Mouse (Mus musculus) v-Abl transformed pro-B cells (cell line): ENCODE measurements around the gene Eif4a2.
"Not testable (repeated sequence)": the region's sequence is repeated elsewhere in the genome, so short reads cannot be mapped to it uniquely, and the experiment has no call there.

Experiments
- in situ Hi-C, 2 experiments: fragments of 400-800 bp; cut with MboI; formaldehyde crosslinking; loops; one replicate each; pipeline ENCODE4 v1.15.1; 2025; ENCODE audit not compliant: unreplicated experiment in 2 of 2

Eif4a2 gene

DNA sequence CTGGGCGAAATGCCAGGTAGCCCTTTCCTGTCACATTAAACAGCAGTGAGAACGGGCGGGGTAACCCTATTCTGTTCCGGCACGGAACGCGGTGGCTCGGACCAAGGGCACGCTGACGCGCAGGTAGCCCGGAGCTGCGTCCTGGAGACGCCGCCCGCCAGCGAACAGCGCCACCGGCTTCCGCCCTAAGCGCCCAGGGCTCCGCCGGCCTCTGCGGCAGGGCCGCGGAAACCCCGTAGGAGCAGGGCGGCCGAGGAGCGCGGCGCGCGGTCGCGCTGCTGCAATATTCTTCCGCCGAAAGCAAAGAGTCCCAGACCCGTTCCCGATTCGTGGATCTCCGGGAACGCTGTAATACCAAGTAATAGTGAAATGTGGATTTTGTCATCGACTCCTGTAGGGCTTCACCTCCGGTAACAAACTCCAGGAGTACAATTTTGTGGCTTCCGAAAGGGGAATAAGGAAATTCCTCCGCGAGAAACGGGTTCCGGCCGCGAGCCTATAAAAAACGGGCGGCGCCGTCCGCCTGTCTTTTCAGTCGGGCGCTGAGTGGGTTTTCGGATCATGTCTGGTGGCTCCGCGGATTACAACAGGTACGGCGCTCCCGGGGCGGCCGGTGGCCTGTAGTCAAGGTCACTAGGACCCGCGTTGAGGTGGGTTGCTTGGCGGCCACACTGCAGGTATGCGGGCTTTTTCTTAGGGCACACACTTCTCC is at the start of gene Eif4a2:
Gene Eif4a2 (plus strand): TSS at position 214 of the 712 bp plus-strand sequence.
- in situ Hi-C loops: no loop called here

DNA sequence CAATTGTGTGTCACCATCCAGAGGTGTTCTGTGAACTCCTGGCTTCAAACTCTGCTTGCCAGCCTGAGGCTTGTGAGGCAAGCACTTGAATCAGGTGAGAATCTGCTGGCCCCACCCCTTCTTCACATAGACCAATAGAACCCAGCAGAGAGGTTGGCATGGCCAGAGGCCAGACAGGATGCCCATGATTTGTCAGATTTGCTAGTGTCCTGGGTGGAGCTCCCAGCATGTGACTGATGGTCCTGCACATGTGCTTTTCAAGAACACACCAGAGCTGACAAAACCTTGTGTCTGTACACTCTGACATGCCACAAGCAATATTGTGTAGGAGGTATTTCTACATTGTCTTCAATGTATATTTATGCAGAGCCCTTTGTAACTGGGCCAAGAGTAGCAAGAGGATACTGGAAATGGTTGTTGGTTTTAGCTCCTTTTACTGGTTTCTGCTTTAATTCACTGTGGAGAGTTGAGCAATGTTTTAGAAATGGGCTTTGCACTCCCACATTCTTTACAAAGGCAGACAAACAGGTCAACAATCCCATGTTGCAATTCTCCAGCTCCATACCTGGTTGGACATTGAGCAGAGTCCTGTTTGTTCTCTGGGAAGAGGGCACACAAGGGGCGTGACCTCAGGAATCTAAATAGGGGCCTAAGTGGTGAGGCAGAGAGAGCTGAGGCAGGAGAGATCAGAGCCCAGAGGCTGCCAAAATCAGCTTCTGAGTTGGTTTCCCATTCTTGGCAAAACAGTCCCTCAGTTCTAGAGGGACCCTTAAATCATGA is 49.4 kb upstream of the Eif4a2 start, which contains the start of gene Kng1:
Gene Kng1 (plus strand): TSS at position 198 of the 780 bp plus-strand sequence.
- in situ Hi-C loops: not testable (repeated sequence)

DNA sequence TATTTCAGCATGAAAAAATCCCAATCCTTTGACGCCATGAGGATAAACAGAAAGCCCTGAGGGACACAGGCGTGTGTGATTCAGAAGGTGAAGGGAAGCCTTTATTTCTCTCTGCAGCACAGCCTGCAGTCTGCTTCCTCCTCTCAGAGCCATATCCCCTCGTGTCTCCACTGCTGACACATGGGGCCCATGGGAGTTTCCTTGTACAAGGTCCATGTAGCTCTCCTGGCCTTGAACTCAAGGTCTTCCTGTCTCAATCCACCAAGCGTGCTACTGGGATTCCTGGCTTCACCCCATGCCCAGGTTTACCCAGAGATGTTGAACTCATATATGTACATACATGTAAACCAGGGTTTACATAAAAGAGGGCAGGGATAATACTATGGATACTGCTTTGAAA is 47.6 kb upstream of the Eif4a2 start:
- in situ Hi-C loops: not testable (repeated sequence)

DNA sequence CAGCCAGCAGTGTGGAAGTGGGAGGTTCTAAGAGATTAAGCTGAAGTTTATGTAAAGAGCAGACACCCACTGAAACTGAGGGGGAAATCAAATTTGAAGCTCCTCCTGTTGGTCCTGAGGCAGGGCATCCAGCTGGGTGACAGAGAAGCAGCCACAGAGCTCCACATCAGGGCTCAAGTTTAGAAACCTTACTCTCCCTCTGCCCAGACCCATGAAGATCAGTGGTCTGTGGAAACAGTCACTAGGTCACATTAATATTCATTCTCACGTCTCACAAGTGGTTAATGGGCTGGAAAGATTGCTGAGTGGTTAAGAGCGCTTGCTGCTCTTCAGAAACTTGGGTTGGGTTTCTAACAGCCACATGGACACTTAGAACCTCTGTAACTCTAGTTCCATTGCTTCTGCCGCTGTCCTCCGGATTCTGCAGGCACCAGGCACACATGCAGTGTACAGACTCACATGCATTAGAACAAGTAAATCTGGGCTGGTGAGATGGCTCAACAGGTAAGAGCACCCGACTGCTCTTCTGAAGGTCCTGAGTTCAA is 46.4 kb upstream of the Eif4a2 start:
- in situ Hi-C loops: not testable (repeated sequence)

DNA sequence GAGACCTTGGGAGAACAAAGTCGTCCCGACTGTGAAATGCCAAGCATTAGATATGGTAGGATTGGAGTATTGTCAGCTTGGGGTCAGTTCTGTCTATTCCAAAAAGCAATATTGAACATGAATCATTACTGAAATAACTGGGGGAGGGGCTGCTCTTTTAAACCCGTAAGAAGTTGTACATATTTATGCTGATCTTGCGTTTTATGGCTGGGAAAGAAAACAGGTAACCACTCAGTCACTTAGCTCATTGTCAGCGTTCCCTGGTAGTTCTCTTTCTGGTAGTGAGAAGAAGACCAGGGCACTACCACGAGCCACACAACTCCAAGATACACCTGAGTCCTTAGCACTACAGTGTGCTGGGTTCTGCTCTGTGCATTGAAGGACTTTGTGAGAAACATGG is 29.7 kb upstream of the Eif4a2 start:
- in situ Hi-C loops: loop anchor here in 1 of 2 experiments (25.0 kb wide), 1 partner anchor 560 kb away; no protein-coding TSS in a partner anchor

DNA sequence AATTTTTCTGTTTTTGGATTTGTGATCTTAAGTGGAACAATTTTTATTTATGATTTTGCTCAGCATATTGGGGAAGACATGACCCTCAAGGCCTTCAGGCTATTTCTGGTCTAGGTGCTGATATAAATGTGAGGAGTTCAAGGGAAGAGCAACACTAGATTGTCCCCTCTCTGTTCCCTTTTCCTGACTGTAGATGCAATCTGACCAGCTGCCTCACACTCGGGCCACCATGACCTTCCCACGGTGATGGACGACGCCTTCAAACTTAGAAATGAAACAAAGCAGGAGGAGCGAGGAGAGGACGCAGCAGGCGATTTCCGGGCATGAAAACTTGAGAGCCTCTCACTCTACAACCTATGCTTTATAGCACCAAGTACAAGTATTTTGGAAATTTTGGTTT is 20.1 kb upstream of the Eif4a2 start:
- in situ Hi-C loops: loop anchor here (5.0 to 25.0 kb wide), 4 partner anchors 458 to 810 kb away; partner anchors contain the start of gene Sst (in 1 of the 2)

DNA sequence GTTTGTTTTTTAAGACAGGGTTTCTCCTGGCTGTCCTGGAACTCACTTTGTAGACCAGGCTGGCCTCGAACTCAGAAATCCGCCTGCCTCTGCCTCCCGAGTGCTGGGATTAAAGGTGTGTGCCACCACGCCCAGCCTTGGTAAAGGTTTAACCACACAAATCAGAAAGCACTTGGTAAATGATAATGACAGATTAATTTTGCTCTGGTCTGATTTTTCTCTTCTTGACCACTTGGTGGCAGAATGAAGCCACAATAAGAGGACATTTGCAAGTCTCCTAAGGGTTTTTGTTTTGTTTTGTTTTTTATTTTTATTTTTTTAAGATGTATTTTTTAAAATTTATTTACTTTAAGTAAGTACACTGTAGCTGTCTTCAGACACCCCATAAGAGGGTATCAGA is 19.5 kb upstream of the Eif4a2 start:
- in situ Hi-C loops: loop anchor here (5.0 to 25.0 kb wide), 4 partner anchors 457 to 810 kb away; partner anchors contain the start of gene Sst (in 1 of the 2)

DNA sequence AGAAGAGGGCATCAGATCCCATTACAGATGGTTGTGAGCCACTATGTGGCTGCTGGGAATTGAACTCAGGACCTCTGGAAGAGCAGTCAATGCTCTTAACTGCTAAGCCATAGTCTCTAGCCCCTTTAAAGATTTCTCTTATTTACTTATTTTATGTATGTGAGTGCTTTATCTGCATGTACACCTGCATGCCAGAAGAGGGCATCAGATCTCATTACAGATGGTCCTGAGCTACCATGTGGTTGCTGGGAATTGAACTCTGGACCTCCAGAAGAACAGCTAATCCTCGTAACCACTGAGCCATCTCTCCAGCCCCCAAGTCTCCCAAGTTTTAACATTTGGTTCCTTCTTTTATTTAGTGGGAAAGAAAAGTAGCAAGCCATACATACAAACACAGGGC is 18.8 kb upstream of the Eif4a2 start:
- in situ Hi-C loops: loop anchor here (5.0 to 25.0 kb wide), 4 partner anchors 456 to 809 kb away; partner anchors contain the start of gene Sst (in 1 of the 2)

DNA sequence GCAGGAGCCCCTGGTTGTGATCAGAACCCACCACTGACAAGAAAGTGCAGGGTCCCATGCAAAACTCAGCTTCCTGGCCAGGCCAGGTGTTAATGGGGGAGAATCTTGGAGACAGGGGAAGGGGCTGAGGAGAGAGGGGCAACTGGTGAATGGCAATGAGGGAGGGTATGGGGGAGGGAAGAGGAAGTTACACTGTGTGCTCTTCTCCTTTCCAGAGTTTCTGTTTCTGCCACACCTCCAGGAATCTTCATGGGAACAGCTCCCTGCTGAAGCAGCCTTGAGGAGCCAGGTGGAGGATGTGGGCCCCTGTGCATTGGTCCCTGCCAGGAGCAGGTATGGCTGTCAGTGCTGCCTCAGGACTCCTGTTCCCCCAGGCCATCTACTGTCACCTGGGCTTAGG is 15.9 kb upstream of the Eif4a2 start:
- in situ Hi-C loops: loop anchor here (5.0 to 25.0 kb wide), 2 partner anchors 41 to 546 kb away; no protein-coding TSS in a partner anchor

DNA sequence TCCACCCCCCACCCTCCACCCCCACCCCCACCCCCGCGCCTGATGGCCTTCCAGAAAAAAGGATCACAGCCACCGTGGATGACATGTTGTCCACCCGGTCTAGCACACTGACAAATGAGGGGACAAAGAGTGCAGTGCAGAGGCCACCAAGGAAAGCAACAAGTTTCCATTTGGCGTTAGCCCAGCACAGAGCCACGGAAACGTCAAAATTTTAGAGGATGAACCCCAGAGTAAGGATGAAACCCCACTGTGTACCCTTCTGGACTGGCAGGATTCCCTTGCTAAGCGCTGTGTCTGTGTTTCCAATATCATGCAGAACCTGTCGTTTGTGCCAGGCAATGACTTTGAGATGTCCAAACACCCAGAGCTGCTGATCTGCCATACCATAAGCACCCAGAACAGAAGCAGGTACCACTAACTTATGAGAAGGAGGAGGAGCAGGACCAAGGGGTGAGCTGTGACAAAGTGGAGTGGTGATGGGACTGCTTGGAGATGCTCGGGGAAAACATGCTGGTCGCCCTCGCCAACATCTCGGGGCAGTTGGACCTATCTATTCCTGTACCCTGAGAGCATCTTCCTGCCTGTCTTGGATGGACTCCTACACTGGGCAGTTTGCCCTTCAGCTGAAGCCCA is 13.8 kb upstream of the Eif4a2 start:
- in situ Hi-C loops: loop anchor here (5.0 to 25.0 kb wide), 2 partner anchors 39 to 544 kb away; no protein-coding TSS in a partner anchor

DNA sequence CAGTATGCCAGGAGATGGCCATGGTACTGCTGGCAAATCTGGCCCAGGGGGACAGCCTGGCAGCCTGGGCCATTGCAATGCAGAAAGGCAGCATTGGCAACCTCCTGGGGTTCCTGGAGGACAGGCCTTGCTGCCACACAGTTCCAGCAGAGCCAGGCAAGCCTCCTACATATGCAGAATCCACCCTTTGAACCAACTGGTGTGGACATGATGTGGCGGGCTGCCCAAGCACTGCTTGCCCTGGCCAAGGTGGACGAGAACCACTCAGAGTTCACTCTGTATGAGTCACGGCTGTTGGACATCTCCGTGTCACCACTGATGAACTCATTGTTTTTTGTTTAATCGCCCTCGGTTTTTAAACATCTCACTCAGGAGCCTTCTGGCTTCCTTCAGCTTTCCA is 13.1 kb upstream of the Eif4a2 start:
- in situ Hi-C loops: loop anchor here (5.0 to 25.0 kb wide), 2 partner anchors 38 to 543 kb away; no protein-coding TSS in a partner anchor

DNA sequence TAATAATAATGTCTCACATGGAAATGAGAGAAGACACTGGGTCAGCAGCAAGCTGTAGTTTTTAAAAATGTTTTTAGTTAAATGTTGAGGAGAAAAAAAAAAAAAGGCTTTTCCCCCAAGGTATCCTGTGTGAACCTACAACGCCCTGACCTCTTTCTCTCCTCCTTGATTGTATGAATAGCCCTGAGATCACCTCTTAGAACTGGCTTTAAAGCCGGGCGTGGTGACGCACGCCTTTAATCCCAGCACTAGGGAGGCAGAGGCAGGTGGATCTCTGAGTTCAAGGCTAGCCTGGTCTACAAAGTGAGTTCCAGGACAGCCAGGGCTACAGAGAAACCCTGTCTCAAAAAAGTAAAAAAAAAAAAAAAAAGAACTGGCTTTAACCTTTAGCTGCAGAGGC is 11.7 kb upstream of the Eif4a2 start:
- in situ Hi-C loops: loop anchor here in 1 of 2 experiments (5.0 to 25.0 kb wide), 2 partner anchors 37 to 542 kb away; no protein-coding TSS in a partner anchor

DNA sequence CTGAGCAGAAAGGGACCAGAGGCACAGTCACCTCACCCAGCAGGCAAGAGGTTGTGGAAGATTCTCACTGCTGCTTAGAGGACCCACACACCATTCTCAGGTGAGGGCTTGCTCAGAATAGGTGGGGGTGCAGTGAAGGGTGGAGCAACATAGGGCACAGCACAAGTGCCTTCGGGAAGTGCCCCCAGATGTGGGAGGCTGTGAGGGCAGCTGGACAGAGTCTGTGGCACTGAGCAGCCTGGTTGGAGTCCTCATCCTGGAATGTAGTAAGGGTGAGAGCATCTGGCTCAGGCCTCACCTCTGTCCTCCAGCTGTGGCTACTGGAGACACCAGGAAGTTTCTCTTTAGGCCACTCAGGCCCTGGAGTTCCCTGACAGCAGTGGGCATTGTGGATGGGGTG is 10.4 kb upstream of the Eif4a2 start:
- in situ Hi-C loops: loop anchor here in 1 of 2 experiments (5.0 to 25.0 kb wide), 2 partner anchors 35 to 540 kb away; no protein-coding TSS in a partner anchor

DNA sequence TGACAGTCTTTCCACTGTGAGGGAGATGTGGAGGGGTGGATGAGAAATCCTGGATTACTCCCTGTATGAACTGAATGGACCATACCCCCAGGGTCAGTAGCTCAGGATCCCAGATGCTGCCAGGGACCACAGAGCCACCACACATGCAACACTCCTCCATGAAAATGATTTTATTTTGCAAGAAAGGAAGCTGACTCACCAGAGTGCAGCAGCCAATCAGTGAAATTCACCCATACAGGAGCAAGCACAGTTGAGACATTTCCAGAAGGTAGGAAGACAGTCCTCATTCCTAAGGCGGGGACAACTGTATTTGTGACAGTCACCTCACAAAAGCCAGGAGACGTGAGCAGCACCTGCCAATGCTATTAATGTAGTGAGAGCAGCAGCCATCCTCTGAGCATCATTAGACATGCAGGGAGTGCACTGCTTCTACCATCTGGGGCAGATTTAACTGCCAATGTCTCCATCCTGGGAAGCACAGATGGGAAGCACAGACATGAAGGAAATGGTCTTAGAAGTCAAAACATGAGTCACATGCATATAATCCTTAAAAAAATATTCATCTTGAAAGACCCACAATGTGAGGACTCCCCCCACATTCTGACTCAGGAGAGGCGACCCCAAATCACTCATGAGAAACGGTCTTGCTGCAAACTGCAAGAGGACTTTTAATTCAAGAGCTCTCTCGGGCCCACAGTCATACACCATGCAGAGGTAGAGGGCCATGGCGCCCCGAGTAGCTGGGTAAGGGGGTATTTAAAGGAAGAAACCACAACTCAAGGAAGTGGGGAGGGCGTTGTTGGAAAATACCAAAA is 9.7 kb upstream of the Eif4a2 start:
- in situ Hi-C loops: loop anchor here in 1 of 2 experiments (5.0 to 25.0 kb wide), 2 partner anchors 35 to 540 kb away; no protein-coding TSS in a partner anchor

DNA sequence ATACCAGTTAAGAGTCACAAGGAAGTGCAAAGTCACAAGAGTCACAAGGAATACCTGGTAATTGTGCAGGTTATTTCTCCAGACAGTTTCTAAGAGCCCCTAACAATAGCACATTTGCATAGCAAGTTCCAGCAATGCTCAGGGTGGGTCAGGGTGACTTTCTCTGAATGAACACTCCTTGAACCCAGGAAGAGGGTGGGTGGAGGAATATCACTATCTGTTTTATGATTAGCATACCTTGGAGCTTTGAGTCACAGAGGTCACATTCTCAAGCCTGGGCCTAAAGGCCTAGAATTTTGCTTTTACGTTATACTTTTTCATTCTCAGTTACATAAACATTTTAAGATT is 9.2 kb upstream of the Eif4a2 start:
- in situ Hi-C loops: loop anchor here in 1 of 2 experiments (5.0 to 25.0 kb wide), 2 partner anchors 34 to 539 kb away; no protein-coding TSS in a partner anchor

DNA sequence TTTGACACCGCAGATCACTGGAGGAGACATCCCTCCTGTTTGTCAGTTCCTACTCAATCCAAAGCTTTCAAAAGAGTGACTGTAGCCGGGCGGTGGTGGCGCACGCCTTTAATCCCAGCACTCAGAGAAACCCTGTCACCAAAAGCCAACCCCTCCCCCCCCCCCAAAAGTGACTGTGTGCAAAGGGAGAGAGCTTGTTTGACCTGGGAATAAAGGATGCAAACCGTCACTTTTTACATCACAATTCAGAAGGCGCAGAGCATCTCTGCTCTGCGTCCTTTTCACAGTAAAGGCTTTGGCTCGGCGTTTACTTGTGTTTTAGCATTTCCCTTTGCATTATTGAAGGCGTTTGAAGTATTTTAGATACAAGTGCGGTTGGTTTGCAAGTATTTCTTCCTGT is 7.6 kb upstream of the Eif4a2 start:
- in situ Hi-C loops: loop anchor here in 1 of 2 experiments (5.0 to 25.0 kb wide), 2 partner anchors 33 to 538 kb away; no protein-coding TSS in a partner anchor

DNA sequence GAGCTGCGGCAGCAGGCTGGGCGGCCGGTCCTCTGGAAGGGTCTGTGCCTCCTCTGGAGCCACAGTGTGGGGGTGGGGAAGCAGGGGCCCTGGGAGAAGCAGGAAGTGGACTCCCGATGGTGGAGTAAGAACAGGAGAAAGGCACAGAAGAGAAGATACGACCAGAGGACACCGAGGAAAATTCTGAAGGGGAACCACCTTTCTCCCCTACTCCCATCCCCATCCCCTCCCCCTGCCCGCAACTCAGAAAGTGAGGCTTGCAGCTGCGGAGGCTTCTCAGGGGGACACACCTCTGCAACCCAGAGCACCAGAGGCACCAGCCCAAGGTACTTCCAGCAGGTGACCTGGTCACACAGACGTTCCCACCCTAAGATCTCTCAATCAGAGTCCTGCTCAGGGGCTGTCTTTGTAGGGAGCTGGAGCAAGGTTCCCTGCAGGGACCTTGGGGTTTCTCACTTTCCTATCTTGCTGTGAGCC is 7.1 kb upstream of the Eif4a2 start:
- in situ Hi-C loops: no loop called here

DNA sequence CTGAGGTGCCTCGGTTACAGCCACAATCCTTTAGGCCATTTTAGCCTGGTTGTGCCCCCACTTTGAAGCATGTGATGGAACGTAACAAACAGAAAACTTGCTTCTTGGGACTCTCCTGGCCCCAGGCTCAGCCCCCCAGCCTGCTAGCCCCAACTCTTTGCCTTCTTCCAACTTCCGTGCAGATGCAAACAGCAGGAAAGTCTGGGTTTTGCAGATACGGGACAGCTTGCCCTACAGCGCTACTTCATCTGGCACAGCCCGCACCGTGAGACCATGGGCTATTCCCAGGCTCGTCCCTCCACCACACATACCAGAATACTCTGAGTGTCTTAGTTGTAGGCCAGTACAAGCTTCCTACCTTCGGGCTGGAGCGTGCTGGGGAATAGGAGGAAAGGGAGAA is 6.6 kb upstream of the Eif4a2 start:
- in situ Hi-C loops: no loop called here
